Mouse (Mus musculus): Measurements from ENCODE around the gene Fto.

GRCm38 (mm10) chr8:91426496-91426895, 113.2 kb downstream of the Fto start:
- TF ChIP-seq CTCF (conservative IDR thresholded peaks at IDR 0.05; ENCODE audit: low read length) (no peak), NANOG (IDR thresholded peaks at IDR 0.05; ENCODE audit: borderline replicate concordance, low read length) (no peak), POU5F1 (IDR thresholded peaks at IDR 0.05; ENCODE audit: borderline replicate concordance, low read length) (no peak)
